Mouse (Mus musculus) adrenal gland, postnatal 0 days (tissue): ENCODE results near the gene Kcnk15. TPM values are rescaled to one million over a fixed set of nuclear protein-coding genes. Genes with fewer than 3 reads are reported as not detected.

Experiments
- polyA plus RNA-seq: library from polyadenylated mRNA; unstranded; fragments of >200 nt; fragmentation: Nextera tagmentation; extraction: Ambion mirVana; gene quantifications from 2 replicates; pipeline ENCODE4 v1.2.1, GENCODE M21; 2015

Kcnk15 gene
- polyA plus RNA-seq = not detected in 2 replicates

GRCm38 (mm10) chr2:163853461-163853901, at the start of gene Kcnk15:
Gene Kcnk15 (plus strand): TSS chr2:163853651.

DNA sequence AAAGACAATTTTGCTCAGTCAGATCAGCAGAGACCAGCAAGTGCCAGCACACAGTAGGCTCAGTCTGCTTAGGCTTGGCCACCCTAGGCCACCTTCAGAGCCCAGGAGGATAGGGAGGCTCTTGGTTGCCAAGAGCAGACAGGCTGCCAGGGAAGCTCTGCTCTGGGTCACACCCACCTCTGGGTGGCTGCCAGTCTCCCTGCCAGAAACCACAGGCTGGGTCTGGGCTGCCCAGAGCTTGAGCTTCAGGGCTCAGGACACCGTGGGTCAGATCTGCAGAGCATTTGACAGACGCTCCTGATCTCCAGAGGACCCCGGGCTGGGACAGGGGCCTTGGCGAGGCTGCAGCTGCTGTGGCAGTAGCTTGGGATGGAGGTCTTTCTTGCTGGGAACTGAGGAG, 32.8 kb upstream of the Kcnk15 start, which contains the start of gene Ccn5:
Gene Ccn5, plus strand, starts transcription at position 255 of the 400 bp plus-strand sequence.

Other genes with a start within 250 kb of the Kcnk15 start
- gene Serinc3, start 208.5 kb upstream of the Kcnk15 start, polyA plus RNA-seq = 83.9 and 126 TPM in 2 replicates
- gene Pkig, start 195.3 kb upstream of the Kcnk15 start, polyA plus RNA-seq = 146 and 150 TPM in 2 replicates
- gene Ada, start 103.4 kb upstream of the Kcnk15 start, polyA plus RNA-seq = 4.3 and 6.1 TPM in 2 replicates
- gene Ccn5, start 32.8 kb upstream of the Kcnk15 start, polyA plus RNA-seq = 0.14 TPM in 1 of 2 replicates, not detected in the other
- gene Rims4, start 65.0 kb downstream of the Kcnk15 start, polyA plus RNA-seq = 11.7 and 28.4 TPM in 2 replicates
- gene Ywhab, start 141.3 kb downstream of the Kcnk15 start, polyA plus RNA-seq = 229 and 252 TPM in 2 replicates
- 3.4 and 4.4 TPM in 2 replicates for gene Pabpc1l, start 171.8 kb downstream of the Kcnk15 start, polyA plus RNA-seq
- gene Stk4, start 216.7 kb downstream of the Kcnk15 start, polyA plus RNA-seq = 10.2 and 10.4 TPM in 2 replicates
- gene Tomm34, start 217.5 kb downstream of the Kcnk15 start, polyA plus RNA-seq = 31.1 and 47.5 TPM in 2 replicates